Mouse (Mus musculus): ENCODE measurements around the gene Eomes. TPM values are rescaled to one million over a fixed set of nuclear protein-coding genes. Genes with fewer than 3 reads are reported as not detected.

The Eomes gene
- polyA plus RNA-seq (2012) = 1.7 and 2.7 TPM in 2 replicates

DNA sequence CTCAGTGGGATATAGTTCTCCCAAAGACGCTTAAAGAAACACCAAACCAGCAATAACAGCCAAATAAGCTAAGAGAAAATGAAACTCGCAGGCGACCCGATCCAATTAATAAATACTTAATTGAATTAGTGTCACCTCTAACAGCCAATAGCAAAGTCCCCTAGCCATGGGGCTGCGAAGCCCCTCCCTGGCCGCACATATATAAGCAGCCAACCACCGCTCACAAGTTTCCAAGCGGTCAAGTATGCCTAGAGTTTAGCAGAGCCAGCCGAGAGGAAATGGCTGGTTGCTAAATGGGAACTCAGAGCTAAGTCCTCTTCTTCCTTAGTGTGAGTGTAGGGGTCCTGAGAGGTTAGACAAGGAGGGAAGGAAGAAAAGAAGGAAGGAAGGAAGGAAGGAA lies at the start of gene Eomes:
Gene Eomes (plus strand): TSS at position 252 of the 400 bp plus-strand sequence.

GRCm38 (mm10) chr9:118506020-118506403 lies 28.0 kb downstream of the Eomes start, which contains the start of gene Golga4:
Gene Golga4, plus strand, starts transcription at chr9:118506267.

Other genes starting within 250 kb of the Eomes start
- 7.4 and 13.4 TPM in 2 replicates for gene Golga4, start 28.1 kb downstream of the Eomes start, polyA plus RNA-seq (2012)
- gene Itga9, start 128.5 kb downstream of the Eomes start, polyA plus RNA-seq (2012) = 0.36 and 0.56 TPM in 2 replicates

All from megakaryocyte-erythroid progenitor cell, adult 5 weeks (primary cell).